26 mouse cellular contexts compared by ENCODE assay signal in the genomic region with DNA sequence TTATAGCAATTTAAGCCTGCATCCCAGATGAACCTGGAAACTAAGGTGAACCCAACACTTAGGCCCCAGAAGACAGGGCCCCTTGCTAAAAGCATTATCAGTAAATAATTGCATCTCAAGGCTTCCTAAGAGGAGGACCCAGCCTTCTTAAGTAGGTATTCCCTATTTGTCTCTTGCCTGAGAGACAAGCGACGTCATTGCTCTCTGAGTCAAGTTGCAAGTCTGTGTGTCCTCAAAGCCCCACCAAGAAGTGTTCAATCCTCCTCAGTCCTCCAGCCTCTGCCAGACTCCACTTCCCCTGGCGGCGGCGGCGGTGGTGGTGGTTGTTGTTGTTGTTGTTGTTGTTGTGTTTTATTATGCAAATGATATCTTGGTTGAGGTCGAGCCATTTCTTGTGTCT.
DNase-seq lines count a peak whose midpoint lies in the region; ATAC-seq and TF ChIP-seq lines count a peak whose summit lies in the region.
"Had no signal": no experiment of that assay in that cellular context is flagged by ENCODE, and none has a peak within 500 bp of the region (broad histone marks: within the 10 kb centered on the region; RNA-seq: fewer than 3 reads in every experiment).

No protein-coding gene starts in this region.

- H3K36me3 ChIP-seq in forebrain, embryonic 10.5 days (replicated peaks): no peaks in the 10 kb centered on the region
- no peaks in the 10 kb centered on the region for H3K36me3 ChIP-seq in forebrain, embryonic 12.5 days (replicated peaks)
- no peaks in the 10 kb centered on the region for H3K36me3 ChIP-seq in hindbrain, embryonic 14.5 days (replicated peaks; ENCODE audit: control insufficient read depth, insufficient read depth)
- H3K36me3 ChIP-seq in hindbrain, embryonic 10.5 days: no peaks in the 10 kb centered on the region
- no peaks in the 10 kb centered on the region for H3K36me3 ChIP-seq in E14TG2a.4 (ENCODE audit: insufficient read depth, low read length)
- H3K36me3 ChIP-seq in embryonic facial prominence, embryonic 10.5 days (replicated peaks): no peaks in the 10 kb centered on the region
- H3K36me3 ChIP-seq: embryonic facial prominence, embryonic 12.5 days; heart, embryonic 12.5 days; intestine, embryonic 15.5 days; midbrain, embryonic 13.5 days had no signal

- no peak overlapping the region for H3K4me3 ChIP-seq in forebrain, embryonic 10.5 days
- H3K4me3 ChIP-seq in forebrain, embryonic 12.5 days (replicated peaks): no peak overlapping the region
- no peak overlapping the region for H3K4me3 ChIP-seq in hindbrain, embryonic 14.5 days (replicated peaks; ENCODE audit: low read length)
- no peak overlapping the region for H3K4me3 ChIP-seq in hindbrain, embryonic 10.5 days
- H3K4me3 ChIP-seq in E14TG2a.4 (replicated peaks; ENCODE audit: low read length): peak overlapping the region; percentile 77
- H3K4me3 ChIP-seq in embryonic facial prominence, embryonic 10.5 days: no peak overlapping the region
- H3K4me3 ChIP-seq: embryonic facial prominence, embryonic 12.5 days; gastrocnemius, adult 2 months; heart, embryonic 12.5 days; intestine, embryonic 15.5 days; midbrain, embryonic 13.5 days had no signal

- peaks cover 16% of the 10 kb centered on the region for H3K4me1 ChIP-seq in forebrain, embryonic 10.5 days
- H3K4me1 ChIP-seq in forebrain, embryonic 12.5 days: peaks cover 17% of the 10 kb centered on the region
- peaks cover 11% of the 10 kb centered on the region for H3K4me1 ChIP-seq in hindbrain, embryonic 14.5 days (replicated peaks; ENCODE audit: control insufficient read depth, insufficient read depth, low read length)
- peaks cover 17% of the 10 kb centered on the region for H3K4me1 ChIP-seq in hindbrain, embryonic 10.5 days (replicated peaks)
- peaks cover 45% of the 10 kb centered on the region for H3K4me1 ChIP-seq in E14TG2a.4 (replicated peaks; ENCODE audit: low read depth, low read length)
- no peaks in the 10 kb centered on the region; the same call in 1 of the 2 replicates for H3K4me1 ChIP-seq in embryonic facial prominence, embryonic 10.5 days
- H3K4me1 ChIP-seq: heart, embryonic 12.5 days; intestine, embryonic 15.5 days had no signal

- no peak overlapping the region for H3K9ac ChIP-seq in forebrain, embryonic 12.5 days
- H3K9ac ChIP-seq in hindbrain, embryonic 14.5 days: no peak overlapping the region
- H3K9ac ChIP-seq: embryonic facial prominence, embryonic 12.5 days; heart, embryonic 12.5 days; intestine, embryonic 15.5 days; liver, embryonic 14.5 days; midbrain, embryonic 13.5 days had no signal

- H3K27ac ChIP-seq in forebrain, embryonic 10.5 days: 0 out of 2 replicates have a peak overlapping the region, but pooled peaks have one; percentile 36
- H3K27ac ChIP-seq in forebrain, embryonic 12.5 days: no peak overlapping the region
- peak overlapping the region; percentile 73 for H3K27ac ChIP-seq in hindbrain, embryonic 14.5 days
- H3K27ac ChIP-seq in hindbrain, embryonic 10.5 days: no peak overlapping the region
- H3K27ac ChIP-seq in embryonic facial prominence, embryonic 10.5 days (replicated peaks): no peak overlapping the region
- H3K27ac ChIP-seq: embryonic facial prominence, embryonic 12.5 days; gastrocnemius, adult 2 months; intestine, embryonic 15.5 days; liver, embryonic 14.5 days; macrophage had no signal

- no peak for DNase-seq in forebrain, embryonic 10.5 days (ENCODE audit: extremely low spot score, low spot score)
- no peak for DNase-seq in hindbrain, embryonic 14.5 days (ENCODE audit: low spot score)
- no peak for DNase-seq in hindbrain, embryonic 10.5 days (ENCODE audit: low spot score)
- peak; percentile 58 for DNase-seq in ZHBTc4 (ENCODE audit: low read depth, low spot score)
- no peak for DNase-seq in embryonic facial prominence, embryonic 10.5 days (ENCODE audit: low spot score)
- no peak for DNase-seq in ovary, adult 18-20 months (ENCODE audit: low spot score)
- DNase-seq: adrenal gland, postnatal 10 days; cerebellum, adult 9-10 months; cerebellum, postnatal 36 days; gastrocnemius, adult 2 months; gastrocnemius, postnatal 36 days; heart, adult 18-20 months; kidney, adult 8-10 months; liver; lung, adult 2 months; spleen, adult 18-20 months; thymus, adult 18-20 months; thymus, postnatal 25 days had no signal

- WGBS in forebrain, embryonic 10.5 days: 65% methylated on average over 7 of the region's 7 CpGs
- WGBS in forebrain, embryonic 12.5 days: 68% methylated on average over 7 of the region's 7 CpGs
- WGBS in hindbrain, embryonic 14.5 days: 54% methylated on average over 7 of the region's 7 CpGs
- 64% methylated on average over 7 of the region's 7 CpGs for WGBS in hindbrain, embryonic 10.5 days
- WGBS in embryonic facial prominence, embryonic 10.5 days: 70% methylated on average over 7 of the region's 7 CpGs

- no peak for TF ChIP-seq CTCF in E14TG2a.4 (conservative IDR thresholded peaks at IDR 0.05; ENCODE audit: low read length)

- ATAC-seq in forebrain, embryonic 12.5 days (ENCODE audit: low FRiP score): no peak
- ATAC-seq in hindbrain, embryonic 14.5 days (ENCODE audit: low FRiP score): no peak
- ATAC-seq: intestine, embryonic 15.5 days; midbrain, embryonic 13.5 days had no signal

- H3K27me3 ChIP-seq in forebrain, embryonic 10.5 days (ENCODE audit: poor library complexity, severe bottlenecking): no peaks in the 10 kb centered on the region
- no peaks in the 10 kb centered on the region for H3K27me3 ChIP-seq in forebrain, embryonic 12.5 days
- H3K27me3 ChIP-seq in hindbrain, embryonic 14.5 days (ENCODE audit: control insufficient read depth, insufficient read depth, low read length): no peaks in the 10 kb centered on the region
- no peaks in the 10 kb centered on the region for H3K27me3 ChIP-seq in hindbrain, embryonic 10.5 days (ENCODE audit: insufficient read depth, poor library complexity, severe bottlenecking)
- no peaks in the 10 kb centered on the region for H3K27me3 ChIP-seq in E14TG2a.4 (ENCODE audit: insufficient read depth, low read length)
- no peaks in the 10 kb centered on the region for H3K27me3 ChIP-seq in embryonic facial prominence, embryonic 10.5 days (replicated peaks; ENCODE audit: low read depth, poor library complexity, severe bottlenecking)
- H3K27me3 ChIP-seq: embryonic facial prominence, embryonic 12.5 days; intestine, embryonic 15.5 days; midbrain, embryonic 13.5 days had no signal

- H3K9me3 ChIP-seq in forebrain, embryonic 10.5 days: no peaks in the 10 kb centered on the region
- H3K9me3 ChIP-seq in forebrain, embryonic 12.5 days: no peaks in the 10 kb centered on the region
- H3K9me3 ChIP-seq in hindbrain, embryonic 14.5 days (ENCODE audit: control insufficient read depth, low read length): no peaks in the 10 kb centered on the region
- no peaks in the 10 kb centered on the region for H3K9me3 ChIP-seq in hindbrain, embryonic 10.5 days
- no peaks in the 10 kb centered on the region for H3K9me3 ChIP-seq in E14TG2a.4 (ENCODE audit: low read length)
- no peaks in the 10 kb centered on the region for H3K9me3 ChIP-seq in embryonic facial prominence, embryonic 10.5 days
- H3K9me3 ChIP-seq: embryonic facial prominence, embryonic 12.5 days; heart, embryonic 12.5 days; intestine, embryonic 15.5 days; midbrain, embryonic 13.5 days had no signal

- H3K4me2 ChIP-seq in forebrain, embryonic 12.5 days: no peak overlapping the region
- no peak overlapping the region for H3K4me2 ChIP-seq in hindbrain, embryonic 14.5 days (replicated peaks)
- H3K4me2 ChIP-seq: embryonic facial prominence, embryonic 12.5 days; heart, embryonic 12.5 days; intestine, embryonic 15.5 days had no signal

Comparison
In these comparisons a context has a peak if more than half of its experiments do, and no peak if none do; other contexts are left out.
1. H3K27ac ChIP-seq: peak in forebrain, embryonic 10.5 days (single experiment) and hindbrain, embryonic 14.5 days (single experiment); none in forebrain, embryonic 12.5 days (single experiment), hindbrain, embryonic 10.5 days (single experiment) and embryonic facial prominence, embryonic 10.5 days (single experiment).